Mouse (Mus musculus): ENCODE results near the gene Spsb3.

Gene Spsb3

DNA sequence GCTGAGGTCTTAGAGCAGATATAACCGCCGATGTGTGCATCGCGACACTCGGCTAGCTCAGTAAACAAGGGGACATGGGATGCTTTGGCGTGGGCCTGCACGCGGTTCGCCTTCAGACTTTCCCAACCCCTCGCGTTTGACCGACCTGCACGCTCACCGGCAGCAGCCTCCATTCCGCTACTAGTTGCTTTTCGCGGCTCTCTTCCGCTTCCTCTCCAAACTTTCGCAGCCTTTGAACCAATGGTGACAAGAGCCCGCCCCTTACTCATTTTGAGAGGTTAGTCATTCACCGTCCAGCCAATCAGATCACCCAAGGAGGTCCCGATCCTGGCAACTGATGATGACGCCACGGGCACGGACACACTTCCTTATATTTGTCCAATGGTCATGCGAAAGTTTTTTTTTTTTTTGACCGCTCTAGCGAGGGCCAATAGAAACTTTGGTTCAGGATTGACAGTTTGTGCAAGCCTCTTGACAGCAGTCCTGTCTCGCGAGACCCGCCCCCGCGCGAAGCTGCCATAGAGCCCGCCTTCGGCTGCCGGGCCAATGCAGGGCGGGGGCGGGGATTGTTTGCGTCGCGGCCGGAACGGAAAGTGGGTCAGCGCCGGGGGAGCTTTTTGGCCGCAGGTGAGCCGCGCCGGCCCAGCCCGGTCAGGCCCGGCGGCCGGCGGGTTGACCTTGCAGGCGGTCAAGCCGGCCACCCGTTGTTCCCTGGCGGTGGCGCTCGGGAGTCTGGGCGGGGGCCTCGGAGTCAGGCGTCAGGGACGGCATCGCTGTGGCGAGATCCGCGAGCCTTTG is at the start of gene Spsb3, which contains the start of gene Nubp2:
Gene Spsb3, plus strand, starts transcription at position 510 of the 798 bp plus-strand sequence.
Gene Nubp2, minus strand, starts transcription at position 216 of the 798 bp plus-strand sequence.
- peak; percentile 100 for DNase-seq (ENCODE audit: low spot score)

DNA sequence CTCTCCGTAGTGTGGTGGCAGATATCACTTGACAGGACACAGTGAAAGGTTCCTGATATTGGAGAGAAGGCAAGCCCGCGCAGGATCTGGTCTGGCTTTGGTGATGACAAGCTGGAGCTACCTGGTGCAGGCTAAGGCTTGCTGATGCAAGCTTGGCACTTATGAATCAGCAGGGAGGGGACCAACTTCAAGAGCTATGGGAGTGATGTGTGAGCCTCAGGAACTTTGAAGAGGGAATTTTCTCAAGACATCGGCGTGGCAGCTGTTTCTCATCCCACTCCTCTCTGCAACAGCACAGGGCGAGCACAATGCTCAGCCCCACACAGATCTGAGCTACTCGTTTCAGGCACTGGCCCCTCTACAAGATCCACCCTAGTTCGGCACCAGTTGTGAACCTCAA is 46.6 kb upstream of the Spsb3 start, which contains the start of gene Hagh:
Gene Hagh, plus strand, starts transcription at position 302 of the 400 bp plus-strand sequence.
- no peak for DNase-seq (ENCODE audit: low spot score)

DNA sequence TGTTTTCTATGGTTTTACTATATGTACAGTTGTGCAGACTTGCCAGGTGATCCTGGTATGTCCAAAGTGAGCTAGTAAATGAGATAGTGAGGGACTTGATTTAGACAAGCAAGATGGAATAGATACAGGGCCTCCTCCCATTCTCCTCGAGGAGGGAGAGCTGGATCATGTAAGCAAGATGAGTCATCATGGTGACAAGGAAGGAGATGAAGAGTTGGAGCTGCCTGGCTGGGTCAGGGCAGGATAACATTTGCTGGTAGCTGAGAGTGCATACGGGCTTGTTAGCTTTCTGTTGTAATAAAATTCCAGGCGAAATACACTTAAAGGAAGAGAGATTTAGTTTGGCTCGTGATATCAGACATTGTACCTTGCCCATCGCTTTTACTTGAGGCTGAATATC is 46.1 kb upstream of the Spsb3 start:
- no peak for DNase-seq (ENCODE audit: low spot score)

DNA sequence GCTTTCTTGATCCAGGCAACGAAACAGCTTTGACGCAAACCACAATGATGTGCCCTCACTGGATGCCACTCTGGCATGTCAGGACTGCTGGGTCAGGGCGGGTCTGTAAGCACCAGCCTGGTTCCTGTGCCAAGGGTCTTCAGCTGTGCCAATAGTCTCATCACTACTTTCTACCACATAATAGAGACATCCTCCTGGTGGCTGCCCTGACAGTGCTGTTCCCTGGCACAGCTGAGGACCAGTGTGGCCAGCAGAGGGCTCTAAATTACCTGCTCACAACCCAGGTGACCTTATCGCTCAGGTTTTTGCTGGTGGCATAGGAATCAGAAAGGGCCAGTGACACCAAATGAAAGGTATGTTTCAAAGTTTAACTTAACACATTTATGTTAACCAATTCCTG is 45.3 kb upstream of the Spsb3 start:
- DNase-seq (ENCODE audit: low spot score) = peak; percentile 42

DNA sequence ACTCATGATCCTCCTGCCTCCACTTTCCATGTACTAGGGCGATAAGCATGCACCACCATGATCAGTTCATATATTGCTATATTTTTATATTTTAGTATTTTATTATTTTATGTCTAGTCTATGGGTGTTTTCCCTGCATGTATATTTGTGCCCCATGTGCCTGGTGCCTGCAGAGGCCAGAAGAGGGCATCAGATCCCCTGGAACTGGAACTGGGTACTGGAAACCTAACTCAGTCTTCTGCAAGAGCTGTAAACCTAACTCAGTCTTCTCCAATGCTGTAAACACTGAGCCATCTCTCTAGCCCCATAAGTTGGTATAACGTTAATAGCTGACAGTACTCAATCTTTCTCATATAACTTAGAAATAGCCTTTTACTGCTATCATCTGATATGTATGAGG is 43.8 kb upstream of the Spsb3 start:
- no peak for DNase-seq (ENCODE audit: low spot score)

DNA sequence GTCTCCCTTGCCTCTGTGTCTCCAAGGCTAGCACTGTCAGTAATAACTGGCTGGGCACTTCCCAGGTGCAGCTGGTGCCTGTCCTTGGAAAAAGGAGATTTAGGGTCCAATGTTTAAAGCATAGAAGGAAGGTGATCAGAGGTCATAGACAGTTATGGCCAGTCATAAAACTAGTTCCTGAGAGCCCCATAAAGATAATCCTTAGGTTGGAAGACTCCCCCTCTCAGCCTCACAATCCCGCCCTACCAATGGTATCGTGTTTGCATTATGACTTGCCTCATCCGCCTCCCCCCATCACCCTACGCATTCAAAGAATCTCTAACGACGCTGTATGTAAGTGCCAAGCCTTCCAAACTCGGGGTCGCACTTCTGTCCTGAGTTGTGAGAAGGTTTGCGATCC is 41.9 kb upstream of the Spsb3 start:
- DNase-seq (ENCODE audit: low spot score) = no peak

DNA sequence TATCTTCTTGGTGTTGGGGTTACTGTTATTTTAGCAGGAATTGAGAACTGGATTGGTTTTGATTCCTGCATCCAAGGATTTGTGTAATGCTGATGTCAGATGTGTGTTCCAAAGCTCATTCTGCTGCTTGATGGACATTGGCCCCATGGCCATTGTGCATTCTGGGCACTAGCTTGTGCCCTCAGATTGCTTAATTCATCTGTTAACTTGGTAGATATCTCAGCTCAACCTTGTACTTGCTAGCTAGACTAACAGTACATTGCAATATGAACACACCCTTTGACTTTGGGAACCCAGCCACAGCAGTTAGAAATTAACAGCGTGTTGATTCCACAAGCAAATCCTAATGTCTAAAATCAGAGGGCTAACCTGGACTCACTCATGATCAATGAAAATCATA is 39.1 kb upstream of the Spsb3 start:
- no peak for DNase-seq (ENCODE audit: low spot score)

DNA sequence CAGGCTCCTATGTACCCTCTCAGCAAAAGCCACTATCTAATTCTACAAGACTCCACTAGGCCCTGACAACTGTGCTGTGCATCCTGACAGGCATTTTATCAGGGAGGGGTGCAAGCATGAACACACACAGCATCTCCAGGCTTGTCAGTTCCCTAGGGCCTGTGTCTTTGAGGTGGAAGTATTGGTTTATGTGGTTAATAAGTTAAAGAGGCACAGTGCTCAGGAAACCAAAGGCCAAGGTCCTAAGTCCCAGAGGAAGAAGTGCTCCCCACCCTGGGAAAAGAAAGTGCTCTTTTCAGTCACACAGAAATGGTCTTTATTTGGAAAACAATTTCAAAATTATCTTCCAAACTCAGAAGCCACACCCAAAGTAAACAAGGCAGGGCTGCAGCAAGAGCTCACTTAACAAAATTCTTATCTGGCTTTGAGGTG is 37.8 kb upstream of the Spsb3 start:
- no peak for DNase-seq (ENCODE audit: low spot score)

DNA sequence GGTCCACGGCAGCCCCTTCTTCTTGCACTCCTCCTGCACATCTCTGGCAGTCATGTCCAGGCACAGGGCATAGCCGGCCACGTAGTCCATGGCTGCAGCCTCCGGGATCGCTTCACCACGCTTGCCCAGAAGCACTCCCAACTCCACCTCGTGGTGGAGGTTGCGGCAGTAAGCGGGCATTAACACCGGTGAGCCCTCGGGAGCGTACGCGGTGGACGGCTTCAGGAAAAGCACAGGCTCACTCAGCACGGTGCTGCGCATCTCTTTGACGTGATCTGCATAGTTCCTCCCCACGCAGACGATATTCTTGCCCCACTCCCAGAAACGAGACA is 36.7 kb upstream of the Spsb3 start:
- DNase-seq (ENCODE audit: low spot score) = no peak

DNA sequence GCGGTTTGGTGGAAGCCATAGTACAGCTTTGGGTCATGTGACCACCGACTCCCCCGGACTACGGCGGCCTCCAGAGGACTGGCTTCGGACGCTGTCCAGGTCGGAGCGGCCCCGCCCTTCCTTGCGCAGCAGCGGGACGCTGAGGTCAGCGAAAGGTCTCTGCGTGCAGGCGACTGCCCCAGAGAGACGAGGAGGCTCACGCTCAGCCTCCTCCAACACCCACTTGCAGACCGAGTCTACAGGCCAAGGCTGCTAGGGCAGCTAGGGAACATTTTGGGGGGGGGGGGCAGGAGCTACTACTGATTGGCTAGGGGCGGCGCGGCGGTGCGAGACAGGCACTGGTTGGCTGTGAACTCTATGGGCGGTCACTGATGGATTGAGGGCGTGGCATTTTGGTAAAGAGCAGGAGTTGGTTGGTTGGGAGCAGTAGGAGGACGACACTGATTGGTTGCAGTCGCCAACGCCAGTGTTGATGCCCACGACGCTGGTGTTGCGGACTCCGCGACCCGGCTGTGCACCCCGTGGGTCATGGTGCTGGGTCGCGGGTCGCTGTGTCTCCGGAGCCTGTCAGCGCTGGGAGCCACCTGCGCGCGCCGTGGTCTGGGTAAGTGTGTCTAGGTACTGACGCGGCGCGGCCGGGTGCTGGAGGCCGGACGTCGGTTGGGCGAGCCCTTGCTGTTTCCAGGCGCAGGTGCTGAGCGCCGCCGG is 36.2 kb upstream of the Spsb3 start, which contains the start of gene Fahd1:
Gene Fahd1, minus strand, starts transcription at position 300 of the 708 bp plus-strand sequence.
- DNase-seq (ENCODE audit: low spot score) = peak; percentile 99

DNA sequence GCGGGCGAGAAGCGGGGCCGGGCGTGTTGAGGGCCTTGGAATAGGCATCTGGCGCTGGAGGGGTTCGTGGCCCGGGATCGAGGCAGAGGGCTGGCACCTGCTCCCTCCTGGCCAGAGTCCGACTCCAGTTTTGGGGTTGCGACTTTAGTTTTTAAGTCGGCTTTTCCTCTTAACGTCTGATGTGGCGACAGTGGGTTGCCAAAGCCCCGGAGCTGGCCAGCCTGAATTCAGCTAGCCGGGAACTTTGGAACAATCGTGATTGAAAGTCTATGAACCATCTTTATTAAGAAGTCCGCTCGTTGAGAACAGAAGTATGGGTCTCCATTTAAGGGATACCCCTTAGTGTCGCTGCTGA is 35.7 kb upstream of the Spsb3 start:
- no peak for DNase-seq (ENCODE audit: low spot score)

DNA sequence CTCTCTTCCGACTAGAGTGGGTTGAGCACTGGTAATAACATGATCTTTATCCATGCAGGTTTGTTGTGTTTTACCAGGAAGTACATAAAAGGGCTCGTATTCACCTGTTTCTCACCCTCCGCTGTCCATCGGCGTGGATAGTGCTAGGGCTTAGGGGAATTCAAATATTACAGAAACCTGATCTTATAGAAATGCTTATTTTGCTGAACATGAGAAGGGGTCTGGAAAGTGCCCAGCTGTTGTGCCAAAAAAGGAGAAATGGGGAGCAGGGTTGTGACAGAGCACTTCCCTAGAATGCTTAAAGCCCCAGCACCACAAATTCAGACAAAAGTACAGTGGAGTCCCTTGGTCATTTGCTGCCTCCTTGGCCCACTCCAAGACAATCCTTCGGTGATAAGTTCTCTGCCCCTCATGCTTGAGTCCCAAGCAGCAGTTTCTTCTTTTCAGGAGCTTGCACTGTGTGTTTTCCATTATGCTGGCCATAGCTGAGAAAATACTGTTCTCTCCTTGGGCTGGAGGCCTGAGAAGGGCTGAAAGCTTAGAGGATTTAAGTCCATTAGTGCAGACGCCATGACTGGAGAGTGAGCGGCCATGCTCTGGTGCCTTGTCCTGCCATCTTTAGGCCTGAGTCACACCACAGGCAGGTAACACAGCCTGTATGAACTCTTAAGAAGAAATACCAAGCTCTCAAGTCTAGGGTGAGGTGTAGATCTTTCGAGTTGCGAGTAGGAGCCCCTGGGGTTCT is 34.9 kb upstream of the Spsb3 start:
- no peak for DNase-seq (ENCODE audit: low spot score)

DNA sequence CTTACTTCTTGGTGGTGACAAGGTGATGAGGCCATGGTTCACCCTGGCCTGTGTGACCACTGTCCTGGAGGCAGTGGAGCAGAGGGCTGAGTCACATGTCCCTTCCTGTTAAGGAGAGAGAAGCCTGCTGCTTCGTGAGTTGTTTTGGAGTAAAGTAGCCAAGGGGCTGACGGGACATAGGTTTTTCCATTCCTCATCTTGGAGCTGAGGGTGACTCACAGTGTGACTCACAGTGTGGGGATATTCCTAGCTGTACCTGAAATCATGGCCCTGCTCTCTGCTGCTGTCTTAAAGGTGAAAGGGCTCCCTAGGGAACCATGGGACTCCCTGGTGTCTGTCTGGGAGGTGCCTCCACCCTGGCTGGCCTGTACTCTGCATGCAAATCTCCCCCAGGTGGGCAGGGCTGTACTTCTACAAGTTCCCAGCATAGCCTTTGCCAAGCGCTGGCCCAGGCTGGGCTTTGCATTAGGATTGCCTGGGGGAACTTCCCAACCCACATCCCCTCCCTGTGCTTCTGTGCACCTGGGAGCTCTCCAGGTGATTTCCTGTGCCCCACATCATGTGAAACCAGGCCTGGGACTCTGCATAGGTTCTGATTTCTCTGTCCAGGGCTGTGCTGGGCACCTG is 30.5 kb upstream of the Spsb3 start:
- no peak for DNase-seq (ENCODE audit: low spot score)

DNA sequence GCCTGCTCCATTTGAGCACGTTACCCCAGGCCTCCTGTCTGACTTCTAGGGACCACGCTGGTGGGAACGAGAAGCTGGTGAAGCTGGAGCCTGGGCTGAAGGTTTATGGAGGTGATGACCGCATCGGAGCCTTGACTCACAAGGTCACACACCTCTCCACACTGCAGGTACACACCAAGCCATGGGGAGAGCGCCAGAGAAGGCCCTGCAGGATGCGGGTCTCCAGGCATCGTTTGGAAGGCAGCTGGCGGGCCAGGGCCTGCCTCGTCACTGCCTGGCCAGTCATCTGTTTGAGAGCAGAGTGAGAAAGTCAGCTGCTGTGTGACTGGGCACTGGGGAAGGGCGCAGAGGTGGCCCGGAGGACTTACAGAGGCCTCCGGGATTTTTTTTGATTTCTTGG is 29.9 kb upstream of the Spsb3 start:
- no peak for DNase-seq (ENCODE audit: low spot score)

DNA sequence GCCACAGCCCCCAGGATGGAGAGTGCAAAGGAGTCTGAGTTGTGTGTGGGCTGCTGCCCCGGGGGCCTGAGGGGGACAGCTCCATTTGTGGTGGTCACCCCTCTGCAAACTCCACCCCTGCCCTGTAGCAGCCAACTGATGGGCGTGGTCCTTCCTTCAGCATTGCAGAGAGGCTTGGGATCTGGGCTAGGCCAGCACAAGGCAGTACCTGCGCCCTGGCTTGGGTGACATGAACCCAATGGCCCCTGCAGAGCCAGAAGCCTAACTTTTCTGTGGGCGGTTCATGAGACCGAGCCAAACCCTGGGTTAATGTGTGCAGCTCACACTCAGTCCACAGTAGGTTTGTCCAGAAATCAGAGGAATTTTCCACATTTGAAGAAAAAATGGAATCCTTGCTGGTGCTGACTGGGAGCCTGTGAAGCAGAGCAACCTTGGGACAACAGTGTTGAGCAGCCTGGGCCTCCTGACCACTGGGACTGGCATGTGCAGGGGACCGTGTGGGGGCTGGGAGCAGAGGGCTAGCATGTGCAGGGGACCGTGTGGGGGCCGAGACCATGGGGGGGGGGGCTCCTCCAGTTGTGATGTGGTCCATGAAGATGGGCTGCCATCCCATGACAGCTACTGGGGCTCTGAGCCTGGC is 28.5 kb upstream of the Spsb3 start:
- no peak for DNase-seq (ENCODE audit: low spot score)

DNA sequence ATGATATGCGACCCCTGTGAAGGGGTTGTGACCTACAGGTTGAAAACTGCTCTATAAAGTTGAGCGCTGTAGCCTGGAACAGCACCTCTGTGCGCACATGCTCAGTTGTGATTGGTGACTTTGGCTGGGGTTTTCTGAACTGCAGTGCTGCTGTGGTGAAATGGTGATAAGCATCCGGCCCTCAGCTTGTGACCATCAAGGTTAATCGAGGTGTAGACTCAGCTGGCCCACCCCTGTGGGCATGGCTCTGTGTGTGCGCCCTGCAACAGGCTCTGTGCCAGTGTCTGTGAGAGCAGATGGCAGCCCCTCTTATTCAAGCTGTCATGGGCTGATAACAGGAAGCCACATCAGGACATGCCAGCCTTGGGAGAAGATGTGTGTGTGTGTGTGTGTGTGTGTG is 27.5 kb upstream of the Spsb3 start:
- no peak for DNase-seq (ENCODE audit: low spot score)

DNA sequence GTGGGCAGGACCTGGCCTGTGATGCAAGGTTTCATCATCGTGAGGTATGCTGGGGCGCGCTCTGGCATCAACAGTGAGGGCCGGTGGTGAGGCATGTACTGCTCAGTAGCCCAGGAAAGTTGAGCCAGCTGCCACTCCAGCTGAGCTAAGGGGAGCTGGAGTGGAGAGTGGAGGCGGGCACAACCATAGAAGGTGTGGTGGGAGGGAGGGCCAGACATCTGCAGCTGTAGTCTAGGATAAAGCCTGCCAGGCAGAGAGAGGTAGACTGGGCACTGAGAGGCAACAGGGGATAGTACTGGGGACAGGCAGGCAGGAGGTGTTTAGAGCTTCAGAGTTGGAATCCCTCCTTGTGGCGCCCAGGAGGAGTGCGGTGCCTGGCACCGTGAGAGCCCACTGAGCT is 26.4 kb upstream of the Spsb3 start:
- DNase-seq (ENCODE audit: low spot score) = no peak

DNA sequence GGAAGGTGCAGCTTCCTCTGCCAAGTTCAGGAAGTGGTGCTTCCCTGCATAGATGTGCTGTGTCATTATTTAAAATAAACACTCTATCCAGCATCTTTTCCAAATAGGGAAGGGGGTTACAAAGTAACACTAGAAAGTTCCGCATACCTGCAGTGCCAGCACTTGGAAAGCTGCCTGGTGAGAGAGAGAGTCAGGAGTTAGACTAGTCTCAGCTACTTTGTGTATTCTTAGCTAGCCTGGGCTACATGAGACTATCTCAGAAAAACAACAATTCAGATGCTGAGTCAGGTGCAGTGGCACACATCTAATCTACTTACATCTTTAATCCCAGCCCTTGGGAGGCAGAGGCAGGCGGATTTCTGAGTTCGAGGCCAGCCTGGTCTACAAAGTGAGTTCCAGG is 24.7 kb upstream of the Spsb3 start:
- DNase-seq (ENCODE audit: low spot score) = no peak

DNA sequence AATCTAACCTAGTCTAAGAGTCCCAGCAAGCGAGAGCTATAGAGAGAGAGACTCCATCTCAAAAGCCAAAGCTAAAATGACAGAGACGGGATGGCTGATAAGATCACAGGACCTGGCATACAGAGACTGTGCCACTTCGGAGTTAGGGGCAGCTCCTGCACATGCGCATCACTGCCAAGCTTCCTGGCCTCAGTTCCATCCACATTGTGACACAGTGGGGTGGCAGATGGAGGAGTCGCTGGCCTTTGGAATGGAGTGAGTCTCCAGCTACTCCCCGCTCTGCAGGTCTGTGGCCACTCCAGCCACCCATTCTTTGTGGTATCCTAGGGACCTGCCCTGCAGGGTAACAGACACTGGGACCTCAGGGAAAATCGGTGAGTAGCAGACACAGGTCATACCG is 20.7 kb upstream of the Spsb3 start, which contains the start of gene Igfals:
Gene Igfals, plus strand, starts transcription at position 222 of the 400 bp plus-strand sequence.
- no peak for DNase-seq (ENCODE audit: low spot score)

DNA sequence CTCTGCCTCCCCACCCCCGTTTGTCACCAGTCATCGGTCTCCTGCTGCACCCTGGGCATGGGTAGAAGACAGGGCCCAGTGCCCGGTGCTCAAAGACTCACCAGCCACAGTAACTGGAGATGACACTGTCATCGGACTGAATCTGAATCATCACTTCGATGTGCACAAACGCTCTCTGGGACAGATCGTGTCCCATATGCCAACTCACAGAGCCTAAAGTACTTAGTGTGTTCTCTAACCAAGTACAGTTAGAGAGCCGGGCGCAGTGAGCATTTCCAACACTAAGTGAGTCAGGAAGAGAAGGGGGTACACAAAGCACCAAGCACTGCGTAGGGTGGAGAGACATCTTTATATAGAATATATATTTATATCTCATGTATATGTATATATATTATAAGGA is 18.5 kb upstream of the Spsb3 start:
- DNase-seq (ENCODE audit: low spot score) = no peak

DNA sequence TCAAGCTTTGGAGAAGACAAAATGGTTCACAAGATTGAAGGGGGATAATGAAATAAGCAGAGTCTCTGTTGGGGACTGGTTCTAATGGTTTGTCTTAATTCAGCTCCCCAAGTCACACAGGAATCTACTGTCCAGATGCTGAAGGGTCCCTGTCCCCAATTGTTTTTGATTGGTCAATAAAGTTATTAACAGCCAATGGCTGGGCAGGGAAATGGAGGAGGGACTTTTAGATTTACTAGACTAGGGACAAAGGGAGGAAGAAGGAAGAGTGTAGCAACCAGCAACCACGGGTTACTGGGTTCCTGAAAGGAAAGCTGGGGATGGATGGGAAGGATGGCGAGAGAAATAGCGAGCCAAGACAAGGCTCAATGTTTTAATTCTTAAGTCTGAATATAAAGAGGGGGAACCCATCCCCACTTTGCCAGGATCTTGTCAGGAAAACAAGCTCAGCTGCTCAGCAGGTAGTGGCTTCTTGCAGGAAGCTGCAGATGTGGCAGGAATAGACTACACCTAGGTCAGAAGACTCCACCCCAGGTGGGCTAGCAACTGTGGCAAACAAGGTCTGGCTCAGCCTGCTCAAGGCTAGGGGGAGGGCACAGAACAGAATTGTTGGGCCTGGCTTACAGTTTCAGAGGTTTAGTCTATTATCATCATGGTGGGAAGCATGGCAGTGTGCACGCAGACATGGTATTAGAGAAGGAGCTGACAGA is 12.6 kb upstream of the Spsb3 start:
- DNase-seq (ENCODE audit: low spot score) = no peak

Data from lung, postnatal 25 days (tissue).